Mouse (Mus musculus) myocyte (in vitro differentiated cells): Measurements from ENCODE around the gene Bicdl2. TPM values are rescaled to one million over a fixed set of nuclear protein-coding genes. Genes with fewer than 3 reads are reported as not detected.

Experiments
- H3K27me3 ChIP-seq: one replicate; pipeline ENCODE4 v1.6.1; 2011; ENCODE audit not compliant: control insufficient read depth, insufficient read depth, insufficient read length
- H3K36me3 ChIP-seq: one replicate; pipeline ENCODE4 v1.6.1; 2011; ENCODE audit not compliant: control insufficient read depth, insufficient read depth
- H3K4me2 ChIP-seq: one replicate; pipeline ENCODE4 v1.6.1; 2011; ENCODE audit warnings: low read depth, control low read depth
- H3K4me3 ChIP-seq: one replicate; pipeline ENCODE4 v1.5.1; 2011; ENCODE audit warnings: mild to moderate bottlenecking, control low read depth, moderate library complexity
- H3K79me2 ChIP-seq: one replicate; pipeline ENCODE4 v1.6.1; 2011; ENCODE audit not compliant: control insufficient read depth, insufficient read depth
- H3ac ChIP-seq: one replicate; pipeline ENCODE4 v1.6.1; 2011; ENCODE audit not compliant: control insufficient read depth, insufficient read length
- CEBPB ChIP-seq: IDR thresholded peaks from 2 replicates; pipeline ENCODE4 v1.6.1; 2011; ENCODE audit warnings: mild to moderate bottlenecking, moderate library complexity; ENCODE audit not compliant: poor library complexity, insufficient read depth, severe bottlenecking
- E2F4 ChIP-seq: IDR thresholded peaks from one replicate; pipeline ENCODE4 v1.6.1; 2011; ENCODE audit warnings: mild to moderate bottlenecking, control low read depth, moderate library complexity; ENCODE audit not compliant: insufficient read depth
- MAX ChIP-seq: IDR thresholded peaks from one replicate; pipeline ENCODE4 v1.6.1; 2011; ENCODE audit warnings: low read depth, mild to moderate bottlenecking, control low read depth
- MYOD1 ChIP-seq, 3 experiments: IDR thresholded peaks; one replicate each; pipeline ENCODE4 v1.6.1; 2011; ENCODE audit warnings: control low read depth in 2 of 3, low read depth in 2 of 3, mild to moderate bottlenecking in 2 of 3, moderate library complexity in 1 of 3; ENCODE audit not compliant: insufficient read length in 2 of 3, control insufficient read depth in 1 of 3
- MYOG ChIP-seq, 3 experiments: IDR thresholded peaks; one replicate each; pipeline ENCODE4 v1.6.1; 2011; ENCODE audit warnings: control low read depth in 2 of 3, low read depth in 2 of 3, mild to moderate bottlenecking in 2 of 3; ENCODE audit not compliant: insufficient read length in 2 of 3, control insufficient read depth in 1 of 3, insufficient read depth in 1 of 3
- POLR2A ChIP-seq: IDR thresholded peaks from one replicate; pipeline ENCODE4 v1.6.1; 2011; ENCODE audit warnings: low read depth, mild to moderate bottlenecking, control low read depth, moderate library complexity; ENCODE audit not compliant: insufficient read length
- POLR2AphosphoS2 ChIP-seq: IDR thresholded peaks from one replicate; pipeline ENCODE4 v1.6.1; 2011; ENCODE audit warnings: low read depth, control low read depth; ENCODE audit not compliant: insufficient read length
- REST ChIP-seq: IDR thresholded peaks from one replicate; pipeline ENCODE4 v1.6.1; 2011; ENCODE audit warnings: mild to moderate bottlenecking, control low read depth, moderate library complexity; ENCODE audit not compliant: insufficient read depth, insufficient read length
- SRF ChIP-seq: IDR thresholded peaks from one replicate; pipeline ENCODE4 v1.6.1; 2011; ENCODE audit warnings: low read depth; ENCODE audit not compliant: control insufficient read depth, insufficient read length
- TCF12 ChIP-seq: IDR thresholded peaks from one replicate; pipeline ENCODE4 v1.6.1; 2011; ENCODE audit warnings: mild to moderate bottlenecking, control low read depth; ENCODE audit not compliant: poor library complexity, insufficient read depth, severe bottlenecking
- TCF3 ChIP-seq: IDR thresholded peaks from one replicate; pipeline ENCODE4 v1.6.1; 2011; ENCODE audit warnings: low read depth, control low read depth; ENCODE audit not compliant: insufficient read length
- USF1 ChIP-seq: IDR thresholded peaks from one replicate; pipeline ENCODE4 v1.6.1; 2011; ENCODE audit warnings: low read depth, mild to moderate bottlenecking, control low read depth, moderate library complexity
- polyA plus RNA-seq: library from polyadenylated mRNA; unstranded; fragments of >200 nt; fragmentation: generic; extraction: Trizol; gene quantifications from one replicate; pipeline ENCODE4 v1.2.1, GENCODE M21; 2012; ENCODE audit warnings: missing spikeins

Bicdl2 gene
- polyA plus RNA-seq, 1 experiment, result 0.14 TPM

DNA sequence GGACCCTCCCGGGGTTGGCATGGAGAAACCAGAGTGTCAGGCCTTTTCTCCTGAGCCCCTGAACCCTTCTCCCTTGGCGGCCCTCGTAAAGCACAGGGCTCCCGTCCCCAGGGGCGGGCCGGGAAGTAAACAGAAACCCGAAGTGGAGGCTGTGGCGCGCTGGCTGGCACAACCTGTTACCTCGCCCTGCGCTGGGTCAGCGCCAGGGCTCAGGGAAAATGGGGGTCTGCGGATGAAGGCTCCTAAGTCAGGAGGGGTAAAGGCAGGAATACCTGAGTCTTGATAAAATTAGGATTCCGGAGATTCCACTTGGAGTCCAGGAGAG is 532 bp downstream of the Bicdl2 start:
- Histone ChIP-seq H3K36me3 (no peaks in the 10 kb centered on the region), H3K4me3 (no peak overlapping the region), H3K79me2 (no peaks in the 10 kb centered on the region), H3ac (no peak overlapping the region), H3K4me2 (no peak overlapping the region), H3K27me3 (no peaks in the 10 kb centered on the region)
- TF ChIP-seq CEBPB, result no peak
- TF ChIP-seq MYOG (IDR thresholded peaks at IDR 0.05; ENCODE audit: control insufficient read depth in 1 of 3, insufficient read depth in 1 of 3, insufficient read length in 2 of 3, low read depth in 2 of 3), result no peak
- TF ChIP-seq MAX, result no peak
- no peak for TF ChIP-seq E2F4
- TF ChIP-seq REST, result no peak
- no peak for TF ChIP-seq TCF3
- no peak for TF ChIP-seq USF1
- no peak for TF ChIP-seq POLR2AphosphoS2
- TF ChIP-seq POLR2A, result no peak
- TF ChIP-seq MYOD1 (IDR thresholded peaks at IDR 0.05; ENCODE audit: control insufficient read depth in 1 of 3, insufficient read length in 2 of 3, low read depth in 2 of 3), result no peak
- no peak for TF ChIP-seq TCF12

- TF ChIP-seq MYOD1 (IDR thresholded peaks at IDR 0.05; ENCODE audit: control insufficient read depth in 1 of 3, insufficient read length in 2 of 3, low read depth in 2 of 3) (no peak), CEBPB (no peak), SRF (no peak)
- no peaks in the 10 kb centered on the region for H3K27me3 ChIP-seq
- peaks cover 4% of the 10 kb centered on the region for H3K36me3 ChIP-seq
- no peaks in the 10 kb centered on the region for H3K79me2 ChIP-seq
- H3K4me3 ChIP-seq, result no peak overlapping the region
- H3ac ChIP-seq, result no peak overlapping the region
- H3K4me2 ChIP-seq, result no peak overlapping the region
Observed at GRCm38 (mm10) chr17:23661526-23661925, 1.2 kb downstream of the Bicdl2 start.

DNA sequence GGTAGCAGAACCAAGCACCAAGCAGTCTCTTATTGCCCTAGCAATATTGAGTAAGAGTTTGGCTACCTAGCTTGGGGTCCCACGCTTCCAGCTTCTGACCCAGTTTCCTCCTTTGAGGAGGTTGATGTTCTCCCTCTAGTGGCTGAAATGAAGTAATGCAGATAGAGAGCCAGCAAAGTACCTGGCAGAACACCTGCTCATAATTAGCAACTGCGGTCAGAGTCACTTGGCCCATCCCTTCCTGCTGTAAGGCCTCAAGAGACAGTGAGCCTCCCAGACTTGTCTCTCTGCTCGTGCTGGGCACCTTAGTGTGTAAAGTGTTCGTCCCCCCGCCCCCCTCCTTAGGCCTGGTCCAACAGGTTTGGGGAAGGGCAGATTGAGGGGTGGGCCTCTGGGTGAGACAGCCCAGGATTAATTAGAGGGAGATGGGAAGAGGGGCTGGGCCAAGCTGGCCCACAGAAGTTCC is 4.3 kb downstream of the Bicdl2 start:
- Histone ChIP-seq H3K4me2 (no peak overlapping the region), H3K4me3 (no peak overlapping the region), H3ac (no peak overlapping the region), H3K36me3 (peaks cover 6% of the 10 kb centered on the region), H3K79me2 (no peaks in the 10 kb centered on the region), H3K27me3 (no peaks in the 10 kb centered on the region)
- TF ChIP-seq POLR2A (no peak), MYOG (IDR thresholded peaks at IDR 0.05; ENCODE audit: control insufficient read depth in 1 of 3, insufficient read depth in 1 of 3, insufficient read length in 2 of 3, low read depth in 2 of 3) (no peak), POLR2AphosphoS2 (peak; percentile 75), SRF (no peak), TCF3 (no peak), USF1 (no peak)

DNA sequence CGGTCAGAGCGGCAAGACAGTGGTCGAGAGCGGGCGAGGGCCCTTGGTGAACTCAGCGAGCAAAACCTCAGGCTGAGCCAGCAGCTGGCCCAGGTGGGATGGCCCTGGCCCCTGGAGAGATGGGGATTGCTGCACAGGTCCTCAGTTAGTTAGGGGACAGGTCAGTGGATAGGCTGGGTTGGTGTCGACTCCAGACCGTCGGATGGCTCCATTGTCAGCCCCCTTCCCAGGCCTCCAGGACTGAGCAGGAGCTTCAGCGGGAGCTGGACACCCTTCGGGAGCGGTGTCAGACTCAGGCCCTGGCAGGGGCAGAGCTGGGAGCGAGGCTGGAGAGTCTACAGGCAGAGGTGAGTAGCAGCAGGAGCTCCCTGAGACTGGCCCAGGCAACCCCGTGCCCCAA is 5.2 kb downstream of the Bicdl2 start:
- no peak overlapping the region for H3K4me2 ChIP-seq
- H3ac ChIP-seq, result no peak overlapping the region
- no peak for TF ChIP-seq REST
- no peaks in the 10 kb centered on the region for H3K27me3 ChIP-seq
- H3K79me2 ChIP-seq, result no peaks in the 10 kb centered on the region
- H3K4me3 ChIP-seq, result no peak overlapping the region
- H3K36me3 ChIP-seq, result peaks cover 13% of the 10 kb centered on the region

DNA sequence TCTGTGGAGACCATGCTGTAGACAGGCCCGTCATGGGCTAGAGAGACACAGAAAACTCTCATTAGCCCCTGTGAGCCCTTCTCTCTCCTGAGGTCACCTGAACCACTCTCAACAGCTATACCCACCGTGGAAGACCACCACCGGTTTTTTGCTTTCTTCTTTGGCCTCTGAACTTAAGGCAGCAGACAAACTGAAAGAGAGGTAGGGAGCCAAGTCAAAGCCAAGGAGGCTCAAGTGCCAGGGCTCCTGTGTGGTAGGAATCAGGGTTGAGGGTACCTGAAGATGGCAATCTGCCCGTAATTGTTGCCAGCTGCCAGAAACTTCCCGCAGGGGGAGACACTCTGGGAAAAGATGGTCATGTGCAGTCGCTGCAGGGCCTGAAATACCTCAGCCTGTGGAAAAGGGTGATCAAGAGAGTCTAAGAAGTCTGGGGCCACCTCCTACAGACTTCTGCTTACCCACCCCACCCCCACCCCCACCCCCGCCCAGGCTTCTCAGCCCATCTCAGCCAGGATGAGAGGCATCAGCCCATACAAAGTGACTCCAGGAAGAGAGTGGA is 10.3 kb downstream of the Bicdl2 start:
- TF ChIP-seq USF1, result no peak
- no peak for TF ChIP-seq E2F4
- TF ChIP-seq SRF, result no peak
- TF ChIP-seq POLR2AphosphoS2, result no peak
- TF ChIP-seq TCF12, result no peak
- no peak for TF ChIP-seq MYOG (IDR thresholded peaks at IDR 0.05; ENCODE audit: control insufficient read depth in 1 of 3, insufficient read depth in 1 of 3, insufficient read length in 2 of 3, low read depth in 2 of 3)
- TF ChIP-seq CEBPB, result no peak
- no peak for TF ChIP-seq MYOD1 (IDR thresholded peaks at IDR 0.05; ENCODE audit: control insufficient read depth in 1 of 3, insufficient read length in 2 of 3, low read depth in 2 of 3)
- no peak for TF ChIP-seq MAX
- no peak for TF ChIP-seq REST
- no peak for TF ChIP-seq TCF3
- no peak for TF ChIP-seq POLR2A
- H3K4me3 ChIP-seq, result no peak overlapping the region
- H3K4me2 ChIP-seq, result no peak overlapping the region
- peaks cover 18% of the 10 kb centered on the region for H3K36me3 ChIP-seq
- peaks cover 31% of the 10 kb centered on the region for H3K79me2 ChIP-seq
- no peaks in the 10 kb centered on the region for H3K27me3 ChIP-seq
- H3ac ChIP-seq, result no peak overlapping the region

GRCm38 (mm10) chr17:23671519-23671918 is 11.2 kb downstream of the Bicdl2 start:
- Histone ChIP-seq H3K79me2 (peaks cover 31% of the 10 kb centered on the region), H3K4me2 (no peak overlapping the region), H3K36me3 (peaks cover 14% of the 10 kb centered on the region), H3K27me3 (no peaks in the 10 kb centered on the region), H3K4me3 (no peak overlapping the region), H3ac (no peak overlapping the region)
- TF ChIP-seq POLR2AphosphoS2 (peak; percentile 18), MAX (no peak), MYOD1 (IDR thresholded peaks at IDR 0.05; ENCODE audit: control insufficient read depth in 1 of 3, insufficient read length in 2 of 3, low read depth in 2 of 3) (no peak)
